Mouse (Mus musculus) layer of hippocampus, adult 18-20 months (tissue): ENCODE measurements around the gene Cxcl12. TPM values are rescaled to one million over a fixed set of nuclear protein-coding genes. Genes with fewer than 3 reads are reported as not detected.

Experiments
- DNase-seq, 2 experiments: peaks; one replicate each; pipeline ENCODE4 v3.0.0; 2022; ENCODE audit warnings: low spot score in 2 of 2
- long read RNA-seq: library from polyadenylated mRNA; stranded (forward); transcript quantifications from one replicate; pipeline ENCODE4 v2.0.0, GENCODE M21; 2021
- total RNA-seq, 2 experiments: library from RNA; stranded (reverse); gene quantifications; 2 replicates each; pipeline ENCODE4 v1.2.3; 2021

Cxcl12 gene
- total RNA-seq, result 10 to 100 TPM; 45.3 to 46.3 TPM
- long read RNA-seq, full-length matches to known transcripts, result 19 of 33 reads
- long read RNA-seq, partial matches to known transcripts, result 0 of 33 reads
- long read RNA-seq, other reads (novel, unspliced or antisense), result 14 of 33 reads

DNA sequence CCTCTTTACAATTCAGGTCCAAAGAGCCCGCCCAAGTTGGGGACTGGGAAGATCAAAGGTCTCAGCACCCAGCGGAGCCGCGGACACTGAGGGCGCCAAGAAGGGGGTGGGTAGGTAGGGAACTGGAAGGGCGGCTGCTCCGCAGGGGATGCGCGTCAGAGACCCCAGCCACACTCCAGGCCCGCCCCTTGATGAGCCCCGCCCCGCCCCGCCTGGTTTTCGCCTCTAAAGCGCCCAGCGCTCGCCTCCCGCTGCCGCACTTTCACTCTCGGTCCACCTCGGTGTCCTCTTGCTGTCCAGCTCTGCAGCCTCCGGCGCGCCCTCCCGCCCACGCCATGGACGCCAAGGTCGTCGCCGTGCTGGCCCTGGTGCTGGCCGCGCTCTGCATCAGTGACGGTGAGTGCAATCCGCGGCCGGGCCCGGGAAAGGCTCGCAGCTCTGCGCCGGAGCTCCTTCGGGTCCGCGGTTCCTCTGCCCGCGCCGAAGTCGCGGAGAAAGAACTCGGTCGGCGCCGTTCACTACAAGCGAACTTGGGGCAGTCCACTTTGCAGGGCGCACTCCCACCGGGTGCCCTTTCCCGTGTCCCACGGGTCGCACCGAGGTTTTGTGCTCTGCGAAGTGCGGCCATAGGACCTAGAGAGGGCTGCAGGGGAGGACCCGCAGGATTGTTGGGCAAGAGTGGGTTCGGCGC lies at the start of gene Cxcl12:
Cxcl12 (plus strand) TSS at position 215 of the 691 bp plus-strand sequence.
- DNase-seq, result peak; percentile 16 to 43

DNA sequence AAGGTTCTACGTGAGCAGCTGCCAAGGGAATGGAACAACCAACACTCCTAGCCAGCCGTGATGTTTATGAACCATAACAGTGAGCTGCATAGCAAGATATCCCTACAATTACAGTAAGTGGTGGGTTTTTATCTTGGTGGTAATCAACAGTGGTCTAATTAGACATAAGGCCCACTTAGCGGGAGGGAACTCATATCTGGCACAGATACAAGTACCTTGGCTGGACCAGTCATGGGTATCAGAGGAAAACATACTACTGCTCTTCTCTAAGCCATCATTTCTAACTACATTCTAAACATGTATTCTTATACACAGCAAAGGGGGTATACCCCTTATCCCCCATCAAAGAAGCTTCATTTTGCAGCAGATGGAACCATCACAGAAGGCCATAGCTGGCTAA lies 46.3 kb upstream of the Cxcl12 start:
- no peak for DNase-seq

DNA sequence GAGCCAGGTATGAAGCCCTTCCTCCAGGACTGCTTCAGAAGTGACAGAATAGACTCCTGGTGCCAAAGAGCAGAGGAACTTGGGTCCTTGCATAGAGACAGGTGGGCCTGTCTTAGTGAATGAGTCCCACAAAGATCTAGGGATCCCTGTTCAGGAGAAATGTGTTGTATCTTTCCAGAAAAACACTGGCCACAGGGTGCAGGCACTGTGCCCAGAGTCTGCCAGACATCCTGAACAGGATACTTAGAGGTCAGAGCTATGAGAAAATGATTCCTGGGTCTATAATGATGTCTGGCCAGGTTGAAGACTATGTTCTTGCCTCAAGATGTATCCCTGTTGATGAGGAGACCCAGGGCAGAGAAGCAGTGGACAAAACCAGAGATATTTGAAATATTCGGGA lies 42.0 kb upstream of the Cxcl12 start:
- no peak for DNase-seq

DNA sequence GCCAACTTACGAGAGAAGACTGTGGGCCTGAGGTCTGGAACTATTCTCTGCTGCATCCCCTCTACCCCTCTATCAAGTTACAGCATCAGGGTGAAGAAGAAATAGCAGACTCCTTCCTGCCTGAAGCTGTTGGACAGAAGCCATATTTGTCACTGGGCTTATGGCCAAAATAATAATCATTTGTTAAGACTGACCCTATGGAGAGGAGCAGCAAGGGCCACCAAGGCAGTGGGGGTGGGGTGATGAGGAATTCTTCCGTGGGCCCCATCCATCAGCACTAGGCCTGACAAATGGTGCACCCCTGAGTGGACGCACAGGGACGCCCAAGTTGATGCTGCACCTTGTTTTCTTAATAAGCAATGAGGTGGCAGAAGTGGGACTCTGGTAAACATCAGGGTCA lies 38.9 kb upstream of the Cxcl12 start:
- no peak for DNase-seq

DNA sequence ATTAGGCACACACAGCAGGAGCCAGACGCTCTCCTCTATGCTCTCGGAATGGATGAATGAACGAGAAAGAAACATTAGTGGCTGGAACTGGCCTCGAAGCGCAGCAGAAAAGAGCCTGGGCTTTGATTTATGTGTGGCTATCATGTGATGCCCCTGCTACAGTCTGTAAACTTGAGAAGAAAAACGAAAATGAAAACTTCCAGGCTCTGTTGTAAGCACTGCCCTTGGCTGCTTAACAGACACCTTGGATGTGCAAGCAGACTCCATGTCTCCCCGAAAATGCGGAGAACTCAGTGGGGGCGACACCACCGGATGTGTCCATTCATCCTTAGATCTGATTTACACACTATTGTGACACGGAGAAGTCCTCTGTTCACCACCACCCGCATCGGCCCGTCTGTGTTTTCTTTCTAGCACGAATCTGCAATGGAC lies 37.6 kb upstream of the Cxcl12 start:
- DNase-seq, result no peak

DNA sequence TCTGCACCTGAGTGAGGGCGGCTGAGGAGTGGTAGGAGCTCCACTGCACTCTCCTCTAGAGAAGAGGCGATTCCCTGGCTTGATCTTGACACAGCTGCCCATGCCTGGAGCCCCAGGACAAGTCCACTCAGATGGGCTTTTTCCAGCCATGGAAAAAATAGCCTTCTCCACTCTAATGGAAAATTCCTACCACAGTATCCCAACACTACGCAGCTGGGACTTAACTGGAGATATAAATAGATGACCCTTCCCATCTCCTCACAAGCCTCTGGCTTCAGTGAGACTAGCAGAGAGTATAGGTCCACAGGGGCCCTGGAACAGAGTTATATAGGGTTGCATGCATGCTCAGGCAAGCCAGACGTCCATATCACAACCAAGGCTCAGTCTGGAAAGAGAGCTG lies 33.8 kb upstream of the Cxcl12 start:
- no peak for DNase-seq

DNA sequence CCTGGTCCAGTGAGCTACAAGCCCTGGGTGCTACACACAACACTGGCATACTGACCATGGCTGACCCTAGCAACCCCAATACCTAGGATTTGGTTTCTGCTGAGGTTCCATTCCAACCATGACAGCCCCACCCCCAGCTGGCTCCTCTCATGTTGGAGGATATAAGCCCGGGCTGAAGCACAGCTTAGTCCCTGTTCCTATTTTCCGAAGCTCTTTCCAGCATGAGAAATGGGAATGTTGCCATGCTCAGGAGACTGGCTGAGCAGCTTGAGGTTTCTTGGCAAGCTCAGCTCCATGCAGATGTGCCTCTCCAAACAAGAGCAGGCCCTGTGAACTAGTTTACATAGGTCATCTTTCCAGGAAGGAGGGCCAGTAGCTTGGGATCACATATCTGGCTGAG lies 30.6 kb upstream of the Cxcl12 start:
- DNase-seq, result no peak

DNA sequence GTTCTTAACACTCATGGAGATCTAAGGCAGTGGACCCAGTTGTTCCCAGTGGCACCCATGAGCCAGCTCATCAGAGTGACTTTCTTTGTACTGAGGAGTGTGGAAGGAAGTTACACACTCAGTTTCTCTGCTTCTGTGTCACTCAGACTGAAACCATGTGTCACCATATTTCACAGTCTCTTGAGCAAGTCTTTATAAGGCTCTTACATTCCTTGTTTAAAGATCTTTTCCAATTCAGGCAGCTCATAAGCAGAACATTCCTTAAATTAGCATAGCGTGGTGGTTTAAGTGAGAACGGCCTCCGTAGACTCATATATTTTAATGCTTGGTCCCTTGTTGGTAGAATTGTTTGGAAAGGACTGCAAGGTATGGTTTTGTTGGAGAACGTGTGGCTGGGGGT lies 27.4 kb upstream of the Cxcl12 start:
- no peak for DNase-seq

DNA sequence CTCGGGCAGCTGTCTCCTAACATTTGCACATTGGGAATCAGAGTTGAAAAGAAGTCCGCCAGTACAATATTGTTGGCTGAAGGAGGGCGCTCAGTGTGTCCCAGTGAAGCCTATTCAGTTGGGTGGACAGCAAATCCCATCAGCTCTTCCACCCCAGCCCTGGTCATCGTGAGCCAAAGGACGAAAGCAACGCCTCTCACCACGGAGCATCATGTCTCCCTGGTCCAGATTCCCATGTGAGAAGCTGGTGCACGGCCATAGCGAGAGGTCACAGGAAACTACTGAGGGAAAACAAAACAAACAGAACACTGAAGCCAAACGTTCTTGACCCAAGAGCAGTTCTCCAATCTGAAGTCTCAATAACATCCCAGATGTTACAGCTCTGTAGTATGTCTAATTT lies 21.4 kb upstream of the Cxcl12 start:
- no peak for DNase-seq

DNA sequence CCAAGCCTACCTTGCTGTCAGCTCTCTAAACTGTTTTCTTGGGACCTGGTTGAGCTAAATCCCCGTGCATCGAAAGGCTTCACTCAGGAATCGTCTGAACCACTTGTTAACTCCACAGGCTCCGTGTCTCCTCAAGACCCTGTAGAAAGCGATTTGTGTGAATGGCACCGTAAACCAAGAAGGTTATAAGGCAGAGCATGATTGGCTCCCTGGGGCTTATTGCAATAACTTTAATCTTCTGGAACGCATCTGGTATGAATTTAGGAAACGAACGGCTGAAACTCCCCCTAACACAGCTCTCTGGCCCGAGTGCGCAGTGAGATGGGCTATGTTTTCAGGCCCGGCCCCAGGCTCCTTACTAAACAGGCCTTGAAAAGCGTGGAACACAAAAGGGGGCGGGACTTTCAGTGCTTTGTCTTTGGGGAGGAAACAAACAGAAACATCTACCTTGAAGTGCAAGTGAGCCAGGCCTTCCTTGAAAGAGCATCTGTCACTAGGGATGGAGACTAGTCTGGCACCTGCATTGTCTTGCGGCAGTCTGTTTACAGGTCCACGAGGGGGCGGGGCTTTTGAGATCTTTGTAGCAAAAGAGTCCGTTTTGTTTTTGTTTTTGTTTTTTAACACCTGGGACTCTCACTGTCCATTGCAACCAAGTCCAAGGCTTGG lies 16.7 kb upstream of the Cxcl12 start:
- no peak for DNase-seq

DNA sequence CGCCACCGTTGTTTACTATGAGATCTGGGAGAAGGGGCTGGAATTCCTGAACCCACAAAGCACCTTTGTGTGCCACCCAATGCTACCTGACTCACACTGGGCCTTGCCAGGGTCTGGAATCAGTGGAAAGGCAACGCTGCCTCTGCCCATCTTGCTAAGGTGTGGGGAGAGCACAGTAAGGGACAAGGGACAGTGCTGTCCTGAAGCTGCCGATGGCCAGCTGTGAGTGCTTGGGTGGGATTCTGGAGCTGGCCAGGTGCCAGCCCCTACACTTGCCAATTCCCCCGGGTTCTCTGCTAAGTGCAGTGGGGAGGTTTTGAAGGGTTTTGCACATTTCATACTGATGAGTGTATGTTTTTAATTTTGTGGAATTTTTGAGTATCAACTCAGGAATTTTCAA lies 15.3 kb upstream of the Cxcl12 start:
- DNase-seq, result no peak

DNA sequence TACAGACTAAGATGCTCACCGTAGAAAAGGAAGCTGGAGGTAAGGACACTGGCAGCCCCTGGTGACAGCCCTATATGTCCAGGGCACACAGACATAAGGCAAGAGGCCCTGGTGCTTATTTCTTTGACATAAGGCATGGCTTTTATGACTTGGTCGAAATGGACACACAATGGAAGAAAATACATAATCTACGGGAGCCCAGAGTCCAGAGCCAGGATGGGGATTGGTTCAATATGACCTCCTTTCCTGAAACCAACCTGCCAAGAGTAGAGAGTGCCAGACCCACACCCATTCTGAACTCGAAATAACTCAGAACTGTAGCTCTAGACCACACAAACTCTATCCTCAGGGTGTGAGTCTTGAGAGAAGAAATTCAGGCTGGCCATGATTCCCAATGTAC lies 11.5 kb upstream of the Cxcl12 start:
- no peak for DNase-seq

DNA sequence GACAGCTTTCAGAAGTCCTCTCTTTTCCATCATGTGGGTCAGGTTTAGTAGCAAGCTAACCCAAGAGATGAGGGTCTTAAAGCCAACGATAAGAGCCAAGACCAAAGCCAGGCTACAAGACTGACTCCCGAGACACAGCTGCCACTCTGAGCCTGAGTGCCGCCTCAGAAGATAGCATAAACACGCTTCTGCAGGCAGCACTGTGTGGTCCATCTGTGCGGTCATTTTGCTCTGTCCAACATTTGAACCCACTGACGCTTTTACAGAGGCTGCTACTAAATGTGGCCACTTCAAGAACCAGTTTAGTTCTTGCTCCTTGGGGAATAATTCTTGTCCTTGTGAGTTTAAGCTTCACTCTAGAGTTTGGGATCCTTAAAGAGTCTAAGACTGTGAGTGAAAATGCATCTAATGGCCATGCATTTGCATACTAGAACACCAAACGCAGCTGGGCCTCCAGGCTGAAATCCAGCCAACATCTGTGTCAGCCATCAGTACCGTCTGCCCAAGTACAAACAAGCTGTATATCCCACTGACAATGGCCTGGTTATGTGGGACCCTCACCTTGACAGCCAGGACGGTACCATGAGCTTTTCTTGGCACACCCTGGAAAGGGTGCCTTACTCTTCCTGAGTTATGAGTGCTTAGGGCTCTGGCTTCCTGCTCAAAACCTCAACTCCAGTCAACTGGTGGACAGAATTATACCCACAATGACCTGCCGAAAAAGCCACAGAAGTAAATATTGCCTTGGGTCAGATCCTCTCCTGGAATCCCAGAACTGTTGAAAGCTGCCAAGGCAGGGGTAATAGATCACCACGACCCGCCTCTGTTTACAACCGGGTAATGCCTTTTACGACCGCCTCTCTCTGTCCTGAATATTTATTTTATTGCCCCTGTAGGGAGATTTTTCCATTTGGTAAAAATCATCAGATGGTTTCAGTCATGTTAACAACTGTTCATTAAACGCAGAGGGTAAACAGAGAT lies 8.3 kb upstream of the Cxcl12 start:
- DNase-seq, result no peak

DNA sequence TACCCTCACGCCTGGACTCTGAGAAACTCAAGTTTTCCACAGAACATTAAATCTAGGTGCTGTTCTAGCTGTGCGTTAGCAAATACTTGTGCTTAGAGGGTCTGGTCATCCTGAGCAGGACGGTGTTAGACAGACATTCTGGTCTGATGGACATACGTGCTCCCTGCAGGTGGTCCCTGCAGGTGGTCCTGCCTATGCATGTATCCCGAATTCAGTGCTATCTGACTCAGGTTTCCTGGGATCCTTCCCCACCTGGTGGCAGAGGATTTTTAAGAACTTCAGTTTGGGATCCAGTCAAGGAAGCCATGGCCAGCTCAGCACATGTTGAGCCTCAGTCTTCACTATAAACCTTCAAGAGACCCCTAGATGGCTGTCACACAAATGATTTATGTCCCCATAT lies 4.8 kb upstream of the Cxcl12 start:
- DNase-seq, result no peak

DNA sequence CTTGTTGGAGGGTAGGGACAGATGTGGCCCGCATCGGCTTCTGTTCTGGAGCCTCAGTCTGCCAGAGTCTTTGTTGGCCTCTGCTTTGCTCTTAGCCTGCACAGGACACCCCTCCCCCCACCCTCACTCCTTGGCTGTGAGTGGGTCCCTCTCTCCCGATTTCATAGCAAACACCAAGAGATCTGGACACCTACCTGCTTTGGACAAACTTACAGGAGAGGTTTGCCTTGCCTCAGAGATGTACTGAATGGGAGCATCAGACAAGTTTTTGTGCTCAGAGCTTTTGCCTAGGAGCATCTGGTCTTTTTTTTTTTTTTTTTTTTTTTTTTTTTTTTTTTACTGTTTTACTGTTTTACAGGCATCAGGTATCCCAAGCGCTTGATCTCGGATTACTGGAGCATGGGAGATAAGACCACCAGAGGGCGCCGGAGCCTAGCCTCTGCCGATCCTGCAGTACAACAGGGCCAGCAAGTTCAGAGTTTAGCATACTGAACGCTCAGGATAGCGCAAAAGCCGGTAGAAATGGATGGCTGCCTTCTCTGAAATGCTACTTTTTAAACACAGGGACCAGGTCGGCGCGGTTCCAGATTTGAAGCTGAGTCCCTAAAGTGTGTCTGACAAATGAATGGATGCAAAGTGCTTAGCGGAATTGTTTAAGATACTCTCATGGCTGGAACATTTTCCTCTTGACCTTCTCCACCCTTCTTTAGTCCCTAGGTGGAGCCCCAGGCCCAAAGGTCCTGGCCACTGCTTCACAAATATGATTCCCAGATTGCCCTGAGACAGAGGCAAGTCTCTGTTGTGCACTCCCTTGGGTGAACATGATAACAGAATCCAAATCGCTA lies 1.5 kb upstream of the Cxcl12 start:
- DNase-seq, result peak; percentile 74 to 94

DNA sequence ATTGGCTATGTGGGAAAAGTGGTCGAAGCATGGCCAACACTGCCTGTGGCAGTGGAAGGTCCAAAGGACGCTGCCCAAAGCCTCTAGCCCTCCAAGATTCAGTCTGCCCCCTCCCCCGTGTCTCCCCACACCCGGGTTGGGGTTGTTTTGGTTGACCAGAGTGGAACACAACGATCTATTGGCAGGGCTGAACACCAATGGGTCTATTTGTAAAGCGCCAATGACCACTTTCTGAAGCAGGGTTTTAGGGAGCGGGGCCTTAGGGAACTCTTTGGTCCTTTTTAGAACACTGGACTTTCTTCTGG lies 957 bp upstream of the Cxcl12 start:
- no peak for DNase-seq

DNA sequence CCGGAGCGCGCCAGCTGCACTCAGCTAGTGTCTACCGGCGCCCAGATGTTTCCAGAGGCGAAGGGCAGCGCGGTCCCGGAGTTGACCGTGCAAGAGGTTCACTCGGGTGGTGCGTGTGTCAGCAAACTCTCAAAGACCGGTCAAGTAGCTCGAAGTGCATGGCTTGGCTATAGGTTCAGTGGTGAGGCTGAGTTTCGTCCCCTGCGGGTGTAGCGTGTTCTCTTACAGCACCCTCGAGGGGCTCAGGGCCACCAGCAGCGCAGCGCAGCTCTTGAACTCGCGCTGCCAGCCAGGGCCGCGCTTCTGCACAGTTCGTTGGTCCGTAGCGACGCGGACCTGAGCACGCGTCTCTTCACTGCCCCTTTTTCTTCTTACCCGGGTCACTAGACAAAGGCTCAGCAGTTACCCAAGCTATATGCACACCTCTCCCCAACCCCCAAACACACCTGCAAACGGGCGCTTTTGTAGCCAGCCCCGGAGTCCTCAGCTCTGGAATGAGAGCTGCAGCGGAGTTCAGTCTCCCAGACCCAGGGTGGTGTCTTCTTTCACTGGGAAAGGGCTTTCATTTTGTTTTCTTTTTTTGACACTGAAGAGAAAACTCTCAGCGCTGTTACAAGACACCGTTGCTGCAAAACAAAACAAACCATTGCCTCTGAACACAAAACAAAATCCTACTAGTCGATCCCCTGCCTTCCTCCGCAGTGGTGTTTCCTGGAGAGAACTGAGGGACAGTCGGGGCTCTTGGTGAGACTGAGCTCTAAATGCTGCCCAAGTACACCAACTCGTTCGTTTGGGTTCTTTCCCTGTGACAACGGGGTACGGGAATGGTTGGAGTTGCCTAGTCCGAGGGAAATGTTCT lies 945 bp downstream of the Cxcl12 start:
- peak in 1 of 2 experiments; percentile 11 for DNase-seq

DNA sequence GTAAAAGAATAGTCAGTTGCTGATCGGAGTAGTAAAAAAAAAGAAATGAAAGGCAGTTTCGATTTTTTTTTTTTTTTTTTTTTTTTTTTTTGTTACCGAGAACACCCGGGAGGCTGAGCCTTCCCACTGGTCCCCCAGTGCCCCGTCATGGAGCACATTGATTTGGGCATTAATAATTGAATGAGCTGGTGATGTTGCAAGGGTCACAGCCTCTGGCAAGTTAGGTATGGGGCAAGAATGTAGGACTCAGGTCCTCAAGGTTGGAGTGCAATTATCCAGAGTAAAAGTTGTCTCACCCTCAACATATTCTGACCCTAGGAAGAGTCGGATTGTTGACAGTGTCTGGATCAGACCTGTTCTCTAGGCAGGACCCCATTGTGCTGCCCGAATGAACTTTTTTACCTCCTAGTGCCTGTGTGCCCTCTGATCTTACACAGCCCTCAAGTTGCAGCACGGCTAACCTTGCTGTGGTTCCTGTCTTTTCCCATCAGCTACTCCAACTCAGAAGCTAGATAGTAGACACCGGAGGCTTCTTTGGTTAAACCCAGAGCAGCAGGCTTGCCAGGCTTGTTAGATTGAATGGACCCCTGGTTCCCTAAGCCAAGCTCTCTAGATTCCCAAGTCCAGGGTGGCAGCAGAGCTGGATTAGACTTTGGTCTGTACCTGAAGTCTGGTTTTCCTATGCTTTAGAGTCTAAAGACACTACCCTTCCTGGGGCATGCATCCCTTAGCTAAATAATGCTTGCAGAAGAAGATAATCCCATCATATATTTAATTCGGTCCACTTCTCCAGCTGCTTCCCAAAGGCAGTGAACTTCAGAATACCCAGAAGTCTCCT lies 1.8 kb downstream of the Cxcl12 start:
- DNase-seq, result no peak

DNA sequence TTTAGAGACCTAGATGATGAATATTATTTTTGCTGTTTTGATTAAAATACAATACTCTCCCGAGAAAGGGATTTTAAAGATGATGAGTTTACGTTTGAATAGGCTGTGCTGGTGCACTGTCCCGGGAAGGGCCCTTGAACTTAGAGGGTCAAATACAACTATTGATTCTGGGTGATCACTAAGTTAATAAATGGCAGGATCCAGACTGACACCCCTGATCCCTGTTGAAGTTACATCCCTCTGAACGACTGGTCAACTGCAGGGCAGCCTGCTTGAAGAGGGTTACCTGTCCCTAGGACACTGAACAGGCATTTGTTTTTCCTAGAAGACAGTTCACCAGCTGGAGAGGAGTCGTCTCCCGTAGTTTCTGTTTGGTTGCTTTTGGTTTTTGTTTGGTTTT lies 4.0 kb downstream of the Cxcl12 start:
- no peak for DNase-seq
